Mouse (Mus musculus) C2C12 (cell line): Measurements from ENCODE around the gene Tenm2. TPM values are rescaled to one million over a fixed set of nuclear protein-coding genes. Genes with fewer than 3 reads are reported as not detected.

Experiments
- H3K27me3 ChIP-seq: one replicate; pipeline ENCODE4 v1.6.1; 2011; ENCODE audit not compliant: control insufficient read depth, insufficient read depth, insufficient read length
- H3K36me3 ChIP-seq: one replicate; pipeline ENCODE4 v1.6.1; 2011; ENCODE audit not compliant: control insufficient read depth, insufficient read depth
- H3K4me3 ChIP-seq: one replicate; pipeline ENCODE4 v1.5.1; 2011; ENCODE audit warnings: mild to moderate bottlenecking, control low read depth; ENCODE audit not compliant: poor library complexity, insufficient read depth, severe bottlenecking
- H3K79me2 ChIP-seq: one replicate; pipeline ENCODE4 v1.6.1; 2011; ENCODE audit not compliant: control insufficient read depth, insufficient read depth
- H3K79me3 ChIP-seq: one replicate; pipeline ENCODE4 v1.6.1; 2011; ENCODE audit warnings: low read depth, control low read depth
- H3ac ChIP-seq: one replicate; pipeline ENCODE3; 2011; ENCODE audit warnings: low read depth; ENCODE audit not compliant: control insufficient read depth, insufficient read length
- CEBPB ChIP-seq: IDR thresholded peaks from one replicate; pipeline ENCODE4 v1.6.1; 2011; ENCODE audit warnings: low read depth, mild to moderate bottlenecking, control low read depth, moderate library complexity
- CTCF ChIP-seq: IDR thresholded peaks from one replicate; pipeline ENCODE4 v1.5.1; 2011; ENCODE audit not compliant: control insufficient read depth, insufficient read depth, insufficient read length
- FOSL1 ChIP-seq: IDR thresholded peaks from one replicate; pipeline ENCODE4 v1.8.0; 2011; ENCODE audit warnings: mild to moderate bottlenecking, low read length; ENCODE audit not compliant: poor library complexity, insufficient read depth, severe bottlenecking
- MAX ChIP-seq: IDR thresholded peaks from one replicate; pipeline ENCODE4 v1.6.1; 2011; ENCODE audit warnings: mild to moderate bottlenecking, control low read depth
- MYOD1 ChIP-seq: IDR thresholded peaks from one replicate; pipeline ENCODE4 v1.6.1; 2011; ENCODE audit warnings: low read depth; ENCODE audit not compliant: control insufficient read depth, insufficient read length
- MYOG ChIP-seq: IDR thresholded peaks from one replicate; pipeline ENCODE4 v1.6.1; 2011; ENCODE audit not compliant: control insufficient read depth, insufficient read length; ENCODE audit errors: extremely low read depth
- USF1 ChIP-seq: IDR thresholded peaks from one replicate; pipeline ENCODE4 v1.6.1; 2011; ENCODE audit warnings: low read depth, mild to moderate bottlenecking, control low read depth, moderate library complexity
- polyA plus RNA-seq: library from polyadenylated mRNA; unstranded; fragments of >200 nt; fragmentation: generic; extraction: Trizol; gene quantifications from one replicate; pipeline ENCODE4 v1.2.1, GENCODE M21; 2012; ENCODE audit warnings: missing spikeins

The Tenm2 gene
- polyA plus RNA-seq, 1 experiment = not detected

DNA sequence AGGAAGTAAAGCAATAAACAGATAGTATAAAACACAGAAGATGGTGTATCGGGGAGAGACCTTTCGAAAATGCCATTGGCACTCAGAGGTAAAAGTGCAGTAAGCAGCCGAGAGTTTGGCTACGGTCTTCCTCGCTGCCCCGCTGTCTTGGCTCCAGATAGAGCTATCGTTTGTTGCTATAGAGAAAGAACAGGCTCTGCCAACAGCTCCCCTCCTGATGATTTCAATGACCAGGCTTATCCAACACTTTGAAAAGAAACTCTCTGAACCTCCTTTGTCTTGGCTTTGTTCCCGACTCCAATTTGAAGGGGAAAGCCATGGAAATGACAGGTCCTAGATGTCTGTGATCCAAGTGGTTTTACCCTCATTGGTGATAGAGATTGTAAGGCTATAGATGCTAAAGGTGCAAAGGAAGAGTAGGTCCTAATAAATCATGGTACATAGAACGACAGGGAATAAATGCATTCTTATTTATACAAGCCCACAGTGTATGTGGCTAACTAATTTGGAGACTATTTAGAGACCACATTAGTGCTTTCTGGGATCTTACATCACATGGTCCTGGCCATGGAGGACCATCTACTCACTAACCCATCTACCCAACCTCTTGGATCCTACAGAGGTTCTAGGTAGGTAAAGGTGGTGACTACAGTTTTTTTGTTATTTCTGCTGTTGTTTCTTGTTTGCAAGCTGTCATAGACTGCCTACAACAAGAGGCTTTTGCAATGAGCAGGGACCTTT is 765.8 kb downstream of the Tenm2 start:
- no peak for TF ChIP-seq MYOG
- no peak for TF ChIP-seq CEBPB
- no peak for TF ChIP-seq FOSL1
- no peak for TF ChIP-seq USF1
- no peak for TF ChIP-seq MYOD1
- no peak for TF ChIP-seq MAX
- no peak for TF ChIP-seq CTCF
- no peak overlapping the region for H3K4me3 ChIP-seq
- H3K27me3 ChIP-seq = no peaks in the 10 kb centered on the region
- H3ac ChIP-seq = no peak overlapping the region
- H3K36me3 ChIP-seq = no peaks in the 10 kb centered on the region
- no peaks in the 10 kb centered on the region for H3K79me2 ChIP-seq
- no peaks in the 10 kb centered on the region for H3K79me3 ChIP-seq

DNA sequence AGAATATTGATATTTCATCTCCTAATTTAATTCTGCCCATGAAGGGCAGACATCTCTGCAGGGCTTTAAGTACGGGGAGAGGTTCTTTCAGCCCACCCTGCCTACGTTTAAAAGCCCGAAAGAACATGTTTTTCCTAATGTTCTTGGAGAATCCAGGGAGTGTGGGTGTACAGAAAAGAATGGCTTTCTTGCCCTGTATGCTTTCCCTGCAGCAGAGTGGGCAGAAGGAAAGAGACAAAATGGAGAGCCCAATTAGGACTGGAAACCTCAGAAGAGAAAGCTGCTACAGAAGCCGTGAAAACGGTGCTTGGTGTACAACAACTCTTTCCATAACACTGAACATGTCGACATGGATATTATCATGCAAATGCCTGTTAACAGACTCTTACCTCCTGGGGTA is 777.3 kb downstream of the Tenm2 start:
- Histone ChIP-seq H3K79me3 (no peaks in the 10 kb centered on the region), H3K36me3 (no peaks in the 10 kb centered on the region), H3ac (no peak overlapping the region), H3K79me2 (no peaks in the 10 kb centered on the region), H3K4me3 (no peak overlapping the region), H3K27me3 (no peaks in the 10 kb centered on the region)
- no peak for TF ChIP-seq CTCF

DNA sequence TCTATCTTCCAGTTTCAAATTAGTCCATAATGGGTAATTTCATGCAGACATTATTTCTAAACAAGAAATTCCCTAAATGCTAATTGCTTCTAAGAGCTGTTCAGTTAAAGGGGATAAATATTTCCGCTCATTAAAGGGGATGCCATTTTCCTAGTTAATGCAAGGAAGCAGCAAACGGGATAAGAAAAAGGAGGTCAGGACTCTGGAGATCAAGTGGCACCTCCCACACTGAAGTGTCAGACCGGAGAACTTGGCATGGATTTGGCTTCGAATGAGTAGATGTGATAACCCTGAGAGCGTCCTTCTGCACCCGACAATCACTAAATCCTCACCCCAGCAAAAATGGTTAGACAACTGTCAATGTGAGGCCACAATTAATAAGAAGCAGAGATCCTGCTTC is 781.7 kb downstream of the Tenm2 start:
- Histone ChIP-seq H3K4me3 (no peak overlapping the region), H3K79me3 (no peaks in the 10 kb centered on the region), H3K79me2 (no peaks in the 10 kb centered on the region), H3ac (no peak overlapping the region), H3K36me3 (no peaks in the 10 kb centered on the region), H3K27me3 (no peaks in the 10 kb centered on the region)
- TF ChIP-seq MAX (no peak), FOSL1 (no peak), CTCF (no peak), MYOG (no peak), USF1 (no peak), MYOD1 (no peak), CEBPB (no peak)

DNA sequence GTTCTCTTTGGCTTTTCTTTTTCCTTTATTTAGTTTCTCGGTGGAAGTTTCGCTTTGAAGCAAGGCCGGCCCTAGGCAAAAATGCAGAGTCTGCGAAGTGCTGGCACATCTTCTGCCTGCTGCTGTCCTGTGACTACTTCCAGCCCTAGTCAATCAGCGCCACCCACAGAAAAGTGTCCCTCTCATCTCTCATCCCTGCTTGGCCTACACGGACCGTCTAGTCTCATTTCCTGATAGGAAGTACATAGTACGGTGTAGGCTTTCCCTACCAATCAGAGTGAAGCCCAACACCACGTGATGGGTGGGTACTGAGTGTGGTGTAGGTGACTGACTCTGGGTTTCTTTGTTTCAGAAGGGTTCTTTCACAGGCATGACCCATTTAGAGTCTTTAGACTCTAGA is 783.3 kb downstream of the Tenm2 start:
- Histone ChIP-seq H3K79me2 (no peaks in the 10 kb centered on the region), H3K36me3 (no peaks in the 10 kb centered on the region), H3K79me3 (no peaks in the 10 kb centered on the region), H3K4me3 (no peak overlapping the region), H3ac (no peak overlapping the region), H3K27me3 (no peaks in the 10 kb centered on the region)
- no peak for TF ChIP-seq CTCF
- TF ChIP-seq MYOG = no peak
- no peak for TF ChIP-seq CEBPB
- TF ChIP-seq MYOD1 = no peak

DNA sequence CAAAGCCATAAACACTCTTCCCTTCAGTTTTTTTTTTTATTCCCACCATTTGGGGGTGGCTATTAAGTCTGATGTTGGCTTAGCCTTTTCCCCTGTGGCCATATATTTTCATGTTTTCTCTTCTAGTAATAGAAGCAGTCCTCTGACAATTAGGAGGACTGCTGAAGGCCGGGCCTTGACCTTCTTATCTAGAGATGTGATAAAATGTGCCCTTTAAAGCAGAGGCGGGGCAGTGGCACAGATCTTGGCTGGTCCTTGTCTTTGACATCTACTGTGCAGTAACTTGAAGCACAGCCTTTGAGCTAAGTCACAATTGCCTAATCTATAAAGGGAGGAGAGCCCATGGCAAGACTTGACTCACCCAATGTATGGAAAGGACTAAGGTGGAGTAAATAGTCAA is 789.4 kb downstream of the Tenm2 start:
- H3K79me3 ChIP-seq = no peaks in the 10 kb centered on the region
- no peaks in the 10 kb centered on the region for H3K27me3 ChIP-seq
- no peak overlapping the region for H3K4me3 ChIP-seq
- no peak overlapping the region for H3ac ChIP-seq
- no peaks in the 10 kb centered on the region for H3K36me3 ChIP-seq
- no peaks in the 10 kb centered on the region for H3K79me2 ChIP-seq
- TF ChIP-seq CEBPB (no peak), CTCF (no peak), MYOG (no peak), MYOD1 (no peak), MAX (no peak), USF1 (no peak), FOSL1 (no peak)

DNA sequence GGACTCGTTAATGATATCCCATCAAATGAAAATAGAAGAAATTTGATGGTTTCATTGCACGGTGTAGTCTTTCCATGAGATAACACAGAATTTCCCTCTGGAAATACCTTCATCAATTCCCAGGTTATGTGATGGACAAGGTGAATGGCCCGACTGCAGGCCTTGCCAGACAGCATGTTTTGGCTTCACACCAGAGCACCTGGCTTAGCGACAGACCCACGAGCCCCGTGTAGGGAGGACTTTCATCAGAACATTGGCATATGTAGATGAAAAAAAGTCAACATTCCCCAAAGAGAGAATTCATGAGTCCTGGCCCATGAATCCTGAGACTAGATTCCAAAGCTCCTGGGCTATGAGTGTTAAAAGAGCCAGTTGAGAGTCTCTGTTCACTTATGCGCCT is 791.9 kb downstream of the Tenm2 start:
- Histone ChIP-seq H3K36me3 (no peaks in the 10 kb centered on the region), H3K27me3 (no peaks in the 10 kb centered on the region), H3ac (no peak overlapping the region), H3K79me2 (no peaks in the 10 kb centered on the region), H3K4me3 (no peak overlapping the region), H3K79me3 (no peaks in the 10 kb centered on the region)
- no peak for TF ChIP-seq FOSL1
- TF ChIP-seq MAX = no peak
- TF ChIP-seq CEBPB = no peak
- TF ChIP-seq MYOG = no peak
- TF ChIP-seq USF1 = no peak
- TF ChIP-seq MYOD1 = no peak
- no peak for TF ChIP-seq CTCF
